Mouse (Mus musculus): ENCODE measurements around the gene Jarid2. TPM values are rescaled to one million over a fixed set of nuclear protein-coding genes. Genes with fewer than 3 reads are reported as not detected.
A peak's percentile ranks its signal among the peaks of the same experiment; 100 is the strongest.

The Jarid2 gene
- total and polyA plus RNA-seq, 3 experiments, result 7.3 to 24.5 (median 20.2) TPM

GRCm38 (mm10) chr13:44926311-44926710 lies 197.0 kb downstream of the Jarid2 start:
- peaks cover 5% of the 10 kb centered on the region for H3K4me1 ChIP-seq (ENCODE audit: control insufficient read depth, insufficient read depth, low read length)
- TF ChIP-seq EP300 (IDR thresholded peaks at IDR 0.05; ENCODE audit: insufficient read depth, low read depth, low read length) (no peak), CTCF (IDR thresholded peaks at IDR 0.05) (no peak), POLR2A (IDR thresholded peaks at IDR 0.05; ENCODE audit: insufficient read depth, low read depth, low read length) (no peak)
- H3K27ac ChIP-seq, result no peak overlapping the region
- no peak for DNase-seq
- 64% methylated on average over 2 of the region's 2 CpGs for WGBS
- H3K4me3 ChIP-seq, result no peak overlapping the region
- peaks cover 6% of the 10 kb centered on the region; the same call in 1 of the 2 replicates for H3K36me3 ChIP-seq (ENCODE audit: control insufficient read depth, insufficient read depth, low read length)
- H3K9ac ChIP-seq (ENCODE audit: low read depth, low read length), result no peak overlapping the region
- no peaks in the 10 kb centered on the region for H3K79me2 ChIP-seq (replicated peaks; ENCODE audit: control insufficient read depth, insufficient read depth, low read length)
- intact Hi-C loops (cut with DNase I), result no loop called here
- no peaks in the 10 kb centered on the region for H3K27me3 ChIP-seq (ENCODE audit: control insufficient read depth, insufficient read depth, low read length)

- H3K4me3 ChIP-seq, result no peak overlapping the region
- peaks cover 3% of the 10 kb centered on the region for H3K4me1 ChIP-seq (ENCODE audit: control insufficient read depth, insufficient read depth, low read length)
- WGBS, result 75% methylated on average over 18 of the region's 18 CpGs
- no peak overlapping the region for H3K27ac ChIP-seq
- intact Hi-C loops (cut with DNase I), result no loop called here
- no peak for DNase-seq
- no peaks in the 10 kb centered on the region for H3K79me2 ChIP-seq (replicated peaks; ENCODE audit: control insufficient read depth, insufficient read depth, low read length)
- TF ChIP-seq EP300 (IDR thresholded peaks at IDR 0.05; ENCODE audit: insufficient read depth, low read depth, low read length) (no peak), CTCF (IDR thresholded peaks at IDR 0.05) (no peak), POLR2A (IDR thresholded peaks at IDR 0.05; ENCODE audit: insufficient read depth, low read depth, low read length) (no peak)
- peaks cover 3% of the 10 kb centered on the region; the same call in 1 of the 2 replicates for H3K36me3 ChIP-seq (ENCODE audit: control insufficient read depth, insufficient read depth, low read length)
- H3K27me3 ChIP-seq (ENCODE audit: control insufficient read depth, insufficient read depth, low read length), result no peaks in the 10 kb centered on the region
- no peak overlapping the region for H3K9ac ChIP-seq (ENCODE audit: low read depth, low read length)
These were observed 203.3 kb downstream of the Jarid2 start for GRCm38 (mm10) chr13:44932307-44933264.

GRCm38 (mm10) chr13:44933575-44933974 lies 204.3 kb downstream of the Jarid2 start:
- 56% methylated on average over 7 of the region's 7 CpGs for WGBS
- H3K27ac ChIP-seq, result no peak overlapping the region
- TF ChIP-seq EP300 (IDR thresholded peaks at IDR 0.05; ENCODE audit: insufficient read depth, low read depth, low read length) (no peak), POLR2A (IDR thresholded peaks at IDR 0.05; ENCODE audit: insufficient read depth, low read depth, low read length) (no peak), CTCF (IDR thresholded peaks at IDR 0.05) (no peak)

GRCm38 (mm10) chr13:44937681-44938080 lies 208.4 kb downstream of the Jarid2 start:
- no peak for DNase-seq
- H3K27me3 ChIP-seq (ENCODE audit: control insufficient read depth, insufficient read depth, low read length), result no peaks in the 10 kb centered on the region
- no peak overlapping the region for H3K9ac ChIP-seq (ENCODE audit: low read depth, low read length)
- WGBS, result 77% methylated on average over 3 of the region's 3 CpGs
- peaks cover 8% of the 10 kb centered on the region for H3K36me3 ChIP-seq (ENCODE audit: control insufficient read depth, insufficient read depth, low read length)
- TF ChIP-seq POLR2A (IDR thresholded peaks at IDR 0.05; ENCODE audit: insufficient read depth, low read depth, low read length) (no peak), CTCF (IDR thresholded peaks at IDR 0.05) (no peak), EP300 (IDR thresholded peaks at IDR 0.05; ENCODE audit: insufficient read depth, low read depth, low read length) (no peak)
- H3K27ac ChIP-seq, result no peak overlapping the region
- no peaks in the 10 kb centered on the region for H3K79me2 ChIP-seq (replicated peaks; ENCODE audit: control insufficient read depth, insufficient read depth, low read length)
- H3K4me1 ChIP-seq (ENCODE audit: control insufficient read depth, insufficient read depth, low read length), result peaks cover 11% of the 10 kb centered on the region
- intact Hi-C loops (cut with DNase I), result no loop called here
- H3K4me3 ChIP-seq, result no peak overlapping the region

More at GRCm38 (mm10) chr13:44933575-44933974, 204.3 kb downstream of the Jarid2 start:
- Histone ChIP-seq H3K4me1 (ENCODE audit: control insufficient read depth, insufficient read depth, low read length) (peaks cover 5% of the 10 kb centered on the region), H3K9ac (ENCODE audit: low read depth, low read length) (no peak overlapping the region), H3K27me3 (ENCODE audit: control insufficient read depth, insufficient read depth, low read length) (no peaks in the 10 kb centered on the region), H3K4me3 (no peak overlapping the region), H3K79me2 (replicated peaks; ENCODE audit: control insufficient read depth, insufficient read depth, low read length) (no peaks in the 10 kb centered on the region), H3K36me3 (ENCODE audit: control insufficient read depth, insufficient read depth, low read length) (no peaks in the 10 kb centered on the region)
- DNase-seq, result no peak
- intact Hi-C loops (cut with DNase I), result no loop called here

- H3K79me2 ChIP-seq (replicated peaks; ENCODE audit: control insufficient read depth, insufficient read depth, low read length), result 0 out of 2 replicates have a peak, but pooled peaks cover 2% of the 10 kb centered on the region
- H3K4me3 ChIP-seq, result no peak overlapping the region
- no peaks in the 10 kb centered on the region for H3K27me3 ChIP-seq (ENCODE audit: control insufficient read depth, insufficient read depth, low read length)
- peak in 1 of 2 experiments; percentile 31 for DNase-seq
- H3K36me3 ChIP-seq (ENCODE audit: control insufficient read depth, insufficient read depth, low read length), result peaks cover 8% of the 10 kb centered on the region
- intact Hi-C loops (cut with DNase I), result no loop called here
- TF ChIP-seq EP300 (IDR thresholded peaks at IDR 0.05; ENCODE audit: insufficient read depth, low read depth, low read length), result no peak
- no peak for TF ChIP-seq POLR2A (IDR thresholded peaks at IDR 0.05; ENCODE audit: insufficient read depth, low read depth, low read length)
- no peak for TF ChIP-seq CTCF (IDR thresholded peaks at IDR 0.05)
- H3K27ac ChIP-seq, result peak overlapping the region; percentile 36; the same call in 1 of the 2 replicates
- 45% methylated on average over 8 of the region's 8 CpGs for WGBS
- H3K9ac ChIP-seq (ENCODE audit: low read depth, low read length), result no peak overlapping the region
- H3K4me1 ChIP-seq (ENCODE audit: control insufficient read depth, insufficient read depth, low read length), result peaks cover 9% of the 10 kb centered on the region
These were observed 210.2 kb downstream of the Jarid2 start for GRCm38 (mm10) chr13:44939326-44940035.

Data from heart, adult 2 months (tissue).